Mouse (Mus musculus) kidney, embryonic 14.5 days (tissue): Measurements from ENCODE around the gene Ap1g2. TPM values are rescaled to one million over a fixed set of nuclear protein-coding genes. Genes with fewer than 3 reads are reported as not detected.

Experiments used
- ATAC-seq: fragments of 200-750 bp; cut with Nextera tagmentation; 2 replicates; pipeline ENCODE4 v1.8.0; 2017; ENCODE audit warnings: moderate number of reproducible peaks, mild to moderate bottlenecking, moderate TSS enrichment, moderate library complexity; ENCODE audit not compliant: low FRiP score, low TSS enrichment
- H3K27ac ChIP-seq: fragments of 300-500 bp; sonication (generic); 2 replicates; pipeline ENCODE4 v1.5.1; 2014; ENCODE audit warnings: low read depth, mild to moderate bottlenecking, low read length, moderate library complexity, mixed read lengths
- H3K27me3 ChIP-seq: fragments of 300-500 bp; sonication (generic); 2 replicates; pipeline ENCODE4 v1.6.1; 2014; ENCODE audit warnings: mild to moderate bottlenecking, low read length; ENCODE audit not compliant: control insufficient read depth, insufficient read depth
- H3K36me3 ChIP-seq: fragments of 300-500 bp; sonication (generic); 2 replicates; pipeline ENCODE4 v1.6.1; 2014; ENCODE audit warnings: low read length, mixed read lengths; ENCODE audit not compliant: control insufficient read depth, insufficient read depth
- H3K4me1 ChIP-seq: fragments of 300-500 bp; sonication (generic); 2 replicates; pipeline ENCODE4 v1.6.1; 2014; ENCODE audit warnings: low read length, mixed read lengths; ENCODE audit not compliant: control insufficient read depth, insufficient read depth
- H3K4me2 ChIP-seq: fragments of 300-500 bp; sonication (generic); replicated peaks from 2 replicates; pipeline ENCODE4 v1.6.1; 2014; ENCODE audit warnings: low read depth, mild to moderate bottlenecking, low read length
- H3K4me3 ChIP-seq: fragments of 300-500 bp; sonication (generic); 2 replicates; pipeline ENCODE4 v1.5.1; 2014; ENCODE audit warnings: mild to moderate bottlenecking, low read length
- H3K9ac ChIP-seq: fragments of 300-500 bp; sonication (generic); 2 replicates; pipeline ENCODE4 v1.6.1; 2014; ENCODE audit warnings: low read depth, mild to moderate bottlenecking, low read length, moderate library complexity
- H3K9me3 ChIP-seq: fragments of 300-500 bp; sonication (generic); 2 replicates; pipeline ENCODE4 v1.6.1; 2016; ENCODE audit warnings: low read length; ENCODE audit not compliant: control insufficient read depth
- WGBS: fragments of 180-500 bp; shearing (Covaris S2); extraction: QIAGEN DNeasy Blood & Tissue Kit; methylation state at CpG from one replicate; pipeline ENCODE4 v1.1.7; 2014; 5-methylcytosine and 5-hydroxymethylcytosine counted together
- polyA plus RNA-seq: library from polyadenylated mRNA; unstranded; fragments of >200 nt; fragmentation: Nextera tagmentation; extraction: Ambion mirVana; gene quantifications from 2 replicates; pipeline ENCODE4 v1.2.1, GENCODE M21; 2014

Gene Ap1g2
- polyA plus RNA-seq, 1 experiment from 2014 or later, result 17.8 TPM

- H3K27me3 ChIP-seq, result peaks cover 22% of the 10 kb centered on the region
- no peak for ATAC-seq
Observed at GRCm38 (mm10) chr14:55108202-55108870, 1.9 kb upstream of the Ap1g2 start.

GRCm38 (mm10) chr14:55106990-55107389, 597 bp upstream of the Ap1g2 start:
- H3K27me3 ChIP-seq, result peaks cover 18% of the 10 kb centered on the region
- H3K4me1 ChIP-seq, result peaks cover 16% of the 10 kb centered on the region
- no peak overlapping the region for H3K4me2 ChIP-seq
- H3K4me3 ChIP-seq, result no peak overlapping the region
- no peak overlapping the region for H3K9ac ChIP-seq
- H3K27ac ChIP-seq, result no peak overlapping the region
- no peak for ATAC-seq
- no peaks in the 10 kb centered on the region for H3K36me3 ChIP-seq
- no peaks in the 10 kb centered on the region for H3K9me3 ChIP-seq
- 79% methylated on average over 8 of the region's 8 CpGs for WGBS

More at GRCm38 (mm10) chr14:55108202-55108870, 1.9 kb upstream of the Ap1g2 start:
- no peaks in the 10 kb centered on the region for H3K36me3 ChIP-seq
- H3K9ac ChIP-seq, result no peak overlapping the region
- H3K4me3 ChIP-seq, result no peak overlapping the region
- H3K27ac ChIP-seq, result no peak overlapping the region
- H3K4me2 ChIP-seq, result no peak overlapping the region
- WGBS, result 42% methylated on average over 9 of the region's 9 CpGs
- peaks cover 16% of the 10 kb centered on the region for H3K4me1 ChIP-seq
- H3K9me3 ChIP-seq, result no peaks in the 10 kb centered on the region

- Histone ChIP-seq H3K4me3 (peak overlapping the region; percentile 55), H3K27me3 (peaks cover 11% of the 10 kb centered on the region), H3K9me3 (no peaks in the 10 kb centered on the region), H3K36me3 (no peaks in the 10 kb centered on the region), H3K4me1 (peaks cover 16% of the 10 kb centered on the region), H3K4me2 (peak overlapping the region; percentile 92), H3K9ac (peak overlapping the region; percentile 70; the same call in 1 of the 2 replicates), H3K27ac (peak overlapping the region; percentile 76)
- peak; percentile 33; the same call in 1 of the 2 replicates for ATAC-seq
- WGBS, result 3% methylated on average over 7 of the region's 7 CpGs
Observed at GRCm38 (mm10) chr14:55105386-55105785, 1.0 kb downstream of the Ap1g2 start.

GRCm38 (mm10) chr14:55104365-55104764, 2.0 kb downstream of the Ap1g2 start:
- Histone ChIP-seq H3K36me3 (peaks cover 1% of the 10 kb centered on the region; the same call in 1 of the 2 replicates), H3K9me3 (no peaks in the 10 kb centered on the region), H3K27me3 (peaks cover under 1% of the 10 kb centered on the region; the same call in 1 of the 2 replicates), H3K4me2 (no peak overlapping the region), H3K9ac (no peak overlapping the region), H3K27ac (no peak overlapping the region), H3K4me3 (no peak overlapping the region), H3K4me1 (peaks cover 12% of the 10 kb centered on the region)
- 84% methylated on average over 18 of the region's 18 CpGs for WGBS
- no peak for ATAC-seq

- no peak overlapping the region for H3K4me3 ChIP-seq
- H3K4me1 ChIP-seq, result peaks cover 16% of the 10 kb centered on the region
- no peak overlapping the region for H3K4me2 ChIP-seq
- no peaks in the 10 kb centered on the region for H3K9me3 ChIP-seq
- no peak overlapping the region for H3K9ac ChIP-seq
- ATAC-seq, result no peak
- 67% methylated on average over 15 of the region's 15 CpGs for WGBS
- no peaks in the 10 kb centered on the region for H3K27me3 ChIP-seq
- H3K36me3 ChIP-seq, result peaks cover 14% of the 10 kb centered on the region
- H3K27ac ChIP-seq, result no peak overlapping the region
Observed at GRCm38 (mm10) chr14:55102253-55102785, 4.1 kb downstream of the Ap1g2 start.

GRCm38 (mm10) chr14:55101592-55101991, 4.8 kb downstream of the Ap1g2 start:
- no peak for ATAC-seq
- WGBS, result 57% methylated on average over 4 of the region's 4 CpGs
- H3K9ac ChIP-seq, result no peak overlapping the region

GRCm38 (mm10) chr14:55098067-55098466, 8.3 kb downstream of the Ap1g2 start:
- Histone ChIP-seq H3K36me3 (peaks cover 14% of the 10 kb centered on the region), H3K27me3 (no peaks in the 10 kb centered on the region), H3K27ac (no peak overlapping the region), H3K4me2 (no peak overlapping the region), H3K4me1 (peaks cover 16% of the 10 kb centered on the region; the same call in 1 of the 2 replicates), H3K9ac (no peak overlapping the region), H3K4me3 (no peak overlapping the region), H3K9me3 (no peaks in the 10 kb centered on the region)
- 61% methylated on average over 4 of the region's 4 CpGs for WGBS
- ATAC-seq, result no peak

More at GRCm38 (mm10) chr14:55101592-55101991, 4.8 kb downstream of the Ap1g2 start:
- Histone ChIP-seq H3K4me1 (peaks cover 16% of the 10 kb centered on the region), H3K36me3 (peaks cover 14% of the 10 kb centered on the region), H3K4me2 (no peak overlapping the region), H3K4me3 (no peak overlapping the region), H3K9me3 (no peaks in the 10 kb centered on the region), H3K27ac (no peak overlapping the region), H3K27me3 (no peaks in the 10 kb centered on the region)

- H3K4me3 ChIP-seq, result no peak overlapping the region
- 76% methylated on average over 10 of the region's 10 CpGs for WGBS
- peaks cover 14% of the 10 kb centered on the region for H3K36me3 ChIP-seq
- ATAC-seq, result no peak
- peak overlapping the region; percentile 47; the same call in 1 of the 2 replicates for H3K27ac ChIP-seq
- no peaks in the 10 kb centered on the region for H3K27me3 ChIP-seq
- no peak overlapping the region for H3K9ac ChIP-seq
- H3K4me2 ChIP-seq, result no peak overlapping the region
- no peaks in the 10 kb centered on the region for H3K9me3 ChIP-seq
- peaks cover 16% of the 10 kb centered on the region; the same call in 1 of the 2 replicates for H3K4me1 ChIP-seq
Observed at GRCm38 (mm10) chr14:55097646-55098045, 8.7 kb downstream of the Ap1g2 start.

- ATAC-seq, result no peak
- Histone ChIP-seq H3K27me3 (no peaks in the 10 kb centered on the region), H3K27ac (no peak overlapping the region), H3K9me3 (no peaks in the 10 kb centered on the region), H3K9ac (no peak overlapping the region), H3K4me3 (no peak overlapping the region), H3K4me1 (peaks cover 16% of the 10 kb centered on the region; the same call in 1 of the 2 replicates), H3K4me2 (0 out of 2 replicates have a peak overlapping the region, but pooled peaks have one; percentile 11), H3K36me3 (peaks cover 14% of the 10 kb centered on the region)
- 58% methylated on average over 9 of the region's 9 CpGs for WGBS
Observed at GRCm38 (mm10) chr14:55096573-55097087, 9.8 kb downstream of the Ap1g2 start.
